Mouse (Mus musculus): ENCODE results near the gene Akap7. TPM values are rescaled to one million over a fixed set of nuclear protein-coding genes. Genes with fewer than 3 reads are reported as not detected.

The Akap7 gene
- polyA plus RNA-seq (2014; fragmentation: Illumina TruSeq; extraction: RNeasy Lipid Tissue Mini Kit (QIAGEN cat#74804); ENCODE audit: low read depth, low replicate concordance): 40.1 TPM

GRCm38 (mm10) chr10:25307770-25308169 lies at the start of gene Akap7:
Gene Akap7 (minus strand): TSS chr10:25307870.

Other genes starting within 250 kb of the Akap7 start
- 10.5 TPM for gene Epb41l2, start 51.9 kb upstream of the Akap7 start, polyA plus RNA-seq (2014; fragmentation: Illumina TruSeq; extraction: RNeasy Lipid Tissue Mini Kit (QIAGEN cat#74804); ENCODE audit: low read depth, low replicate concordance)
- gene Smlr1, start 228.4 kb upstream of the Akap7 start, polyA plus RNA-seq (2014; fragmentation: Illumina TruSeq; extraction: RNeasy Lipid Tissue Mini Kit (QIAGEN cat#74804); ENCODE audit: low read depth, low replicate concordance): 19.8 TPM